Mouse (Mus musculus): Measurements from ENCODE around the gene Plxdc2. TPM values are rescaled to one million over a fixed set of nuclear protein-coding genes. Genes with fewer than 3 reads are reported as not detected.

Plxdc2 gene
- total RNA-seq (2021), result 10 to 100 TPM; 18.1 to 19.7 TPM
- long read RNA-seq, experiment 1, full-length matches to known transcripts, result 8 of 10 reads
- long read RNA-seq, experiment 1, partial matches to known transcripts, result 0 of 10 reads
- long read RNA-seq, experiment 1, other reads (novel, unspliced or antisense), result 2 of 10 reads
- long read RNA-seq, experiment 2, full-length matches to known transcripts, result 11 of 12 reads
- long read RNA-seq, experiment 2, partial matches to known transcripts, result 0 of 12 reads
- long read RNA-seq, experiment 2, other reads (novel, unspliced or antisense), result 1 of 12 reads

- DNase-seq, result peak; percentile 78
Observed at GRCm38 (mm10) chr2:16356106-16356818, at the start of gene Plxdc2. TSS of gene Plxdc2 (plus strand) at chr2:16356304.

DNA sequence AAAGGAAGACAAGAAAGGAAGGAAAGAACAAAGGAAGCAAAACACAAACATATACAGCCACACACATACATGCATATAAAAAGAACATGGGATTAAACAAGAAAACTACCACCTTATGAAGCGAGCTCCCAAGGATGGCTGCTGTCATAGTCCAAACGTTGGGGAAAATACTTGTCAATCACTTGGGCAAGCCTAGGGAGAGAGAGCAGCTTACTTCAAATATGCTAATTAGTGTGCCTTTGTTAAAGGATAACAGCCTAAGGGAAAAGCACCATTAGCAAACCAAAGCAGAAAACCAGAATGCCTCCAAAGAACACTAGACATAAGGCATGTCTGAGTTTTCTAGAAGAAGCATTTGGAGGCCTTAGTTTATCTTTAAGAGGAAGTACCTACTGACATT, 45.7 kb upstream of the Plxdc2 start:
- DNase-seq, result no peak

DNA sequence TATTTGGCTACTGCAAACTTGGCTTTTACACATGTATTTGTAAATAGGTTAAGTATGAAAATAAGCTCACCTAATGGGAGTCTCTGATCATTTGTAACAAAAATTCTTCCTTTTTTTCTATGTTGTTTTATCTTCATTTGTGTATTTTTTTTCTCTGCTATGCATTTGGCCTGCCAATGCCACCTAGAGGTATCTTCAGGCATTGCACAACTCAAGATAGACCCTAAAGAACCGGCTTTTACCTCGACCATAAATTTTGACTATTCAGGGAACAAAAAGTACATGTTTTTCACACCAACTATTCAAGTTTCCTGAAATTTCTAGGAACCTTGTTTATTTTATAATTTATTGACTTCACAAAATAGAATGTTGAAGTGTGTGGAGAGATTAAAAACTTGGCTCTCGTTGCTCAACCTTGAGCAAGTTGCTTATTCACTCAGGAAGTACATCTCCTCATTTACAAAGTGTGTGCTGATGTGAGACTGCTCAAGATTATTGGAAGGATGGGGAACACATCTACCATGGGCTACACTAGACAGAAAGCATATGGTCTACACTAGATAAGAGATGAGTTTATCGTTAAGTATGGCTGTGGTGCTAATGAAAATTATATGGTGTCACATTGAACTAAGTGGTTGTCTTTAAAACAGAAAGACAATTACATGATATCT, 43.6 kb upstream of the Plxdc2 start:
- DNase-seq, result peak; percentile 19

DNA sequence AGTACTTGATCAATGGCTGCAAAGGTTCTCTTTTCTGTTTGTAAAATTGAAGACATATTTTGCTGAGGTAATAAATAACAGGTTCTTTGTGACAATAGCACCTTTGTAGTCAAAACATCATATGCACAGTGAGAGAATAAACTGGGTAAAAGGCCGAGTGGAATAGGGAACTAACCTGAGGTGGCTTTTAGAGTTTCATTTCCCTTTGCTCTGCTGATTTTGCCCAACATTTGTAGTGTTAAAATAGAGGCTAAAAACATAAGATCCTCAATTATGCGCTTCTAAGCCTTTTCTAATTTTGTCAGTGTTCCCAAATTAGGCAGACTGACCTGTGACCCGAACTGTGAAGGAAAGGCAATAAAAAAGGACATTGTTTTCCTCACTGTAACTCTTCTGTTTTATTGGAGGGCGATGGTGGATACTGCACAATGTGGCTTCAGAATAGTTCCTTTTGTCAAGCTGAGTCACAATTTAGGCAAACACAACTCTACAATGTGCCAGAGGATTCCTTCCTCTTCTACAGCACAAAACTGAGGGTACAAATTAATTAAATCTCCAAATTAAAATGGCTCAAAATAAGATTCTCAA, 20.8 kb upstream of the Plxdc2 start:
- no peak for DNase-seq

DNA sequence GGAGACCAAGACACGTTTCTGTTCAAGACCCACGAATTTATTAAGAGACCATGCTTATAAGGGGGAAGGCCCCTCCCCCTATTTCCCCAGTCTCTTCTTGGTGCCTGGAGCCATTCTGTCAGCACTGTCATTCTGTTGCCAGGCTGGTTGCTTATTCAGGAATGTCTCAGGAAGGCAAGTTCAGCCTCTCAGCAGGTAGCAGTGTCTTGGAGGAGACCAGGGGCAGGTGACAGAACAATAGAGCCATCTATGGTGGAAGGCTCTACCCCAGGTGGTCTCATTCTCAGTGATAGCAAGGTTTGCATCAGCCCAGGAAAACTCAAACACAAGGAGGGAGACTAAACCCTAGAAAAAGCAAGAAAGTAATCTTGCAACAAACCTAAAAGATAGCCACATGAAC, 11.5 kb upstream of the Plxdc2 start:
- no peak for DNase-seq

GRCm38 (mm10) chr2:16351106-16351505, 5.0 kb upstream of the Plxdc2 start:
- no peak for DNase-seq

GRCm38 (mm10) chr2:16355611-16356105, 446 bp upstream of the Plxdc2 start:
- peak; percentile 28 for DNase-seq

DNA sequence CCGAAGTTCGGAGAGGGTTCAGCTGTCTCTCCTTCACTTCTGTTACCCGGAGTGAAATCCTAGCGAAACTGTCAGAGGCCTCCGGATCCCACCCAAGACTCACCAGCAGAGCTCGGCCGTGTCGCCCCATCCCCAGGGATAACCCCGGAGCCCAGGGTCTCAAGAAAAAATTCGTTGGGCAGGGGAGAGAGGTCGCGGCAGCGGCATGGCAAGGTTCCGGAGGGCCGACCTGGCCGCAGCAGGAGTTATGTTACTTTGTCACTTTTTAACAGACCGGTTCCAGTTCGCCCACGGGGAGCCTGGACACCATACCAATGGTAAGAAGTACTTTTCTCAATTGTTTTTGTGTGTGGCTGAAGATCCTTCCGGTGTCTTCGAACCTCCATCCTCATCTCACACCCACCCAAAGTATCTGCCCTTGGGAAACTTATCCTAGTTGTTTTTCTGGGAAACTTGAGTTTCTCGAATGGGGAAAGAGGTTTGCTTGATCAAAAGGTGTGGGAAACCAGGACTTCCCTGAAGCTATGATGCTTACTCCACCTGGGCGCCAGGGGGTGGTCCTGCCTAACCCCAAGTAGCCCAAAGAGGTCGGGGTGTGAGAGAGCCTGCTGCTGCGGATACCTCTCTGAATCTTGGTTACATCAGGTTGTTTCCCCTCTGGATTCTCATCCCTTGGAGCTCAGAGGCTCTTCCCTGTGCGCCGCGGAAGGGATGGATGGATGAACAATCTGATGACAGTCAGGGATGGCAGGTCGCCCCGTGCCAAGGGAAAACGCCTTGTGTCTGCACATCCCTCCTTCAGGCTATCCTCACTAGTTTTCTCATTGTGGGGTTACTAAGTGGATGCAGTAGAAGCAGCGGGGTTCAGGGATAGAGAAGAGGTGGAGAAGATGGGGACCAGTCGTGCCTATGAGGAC, 1.1 kb downstream of the Plxdc2 start:
- peak; percentile 16 for DNase-seq

DNA sequence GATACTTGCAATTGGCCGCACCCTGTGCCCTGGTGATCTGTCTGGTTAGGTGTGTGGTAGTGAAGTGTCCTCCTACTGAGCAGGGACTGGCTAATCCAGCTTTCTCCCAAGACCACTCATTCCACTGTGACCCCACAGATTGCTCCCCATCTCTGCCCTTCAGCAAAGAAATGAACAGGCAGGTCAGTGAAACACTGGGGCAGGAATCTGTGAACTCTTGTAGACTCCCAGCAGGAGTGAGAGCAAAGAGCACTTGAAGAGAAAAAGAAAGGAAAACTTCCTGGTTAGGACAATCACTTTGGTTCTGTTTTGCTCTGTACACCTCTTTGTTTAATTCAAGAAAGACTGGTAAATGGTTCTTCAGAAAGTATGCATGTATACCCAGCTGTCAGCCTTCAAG, 1.8 kb downstream of the Plxdc2 start:
- no peak for DNase-seq

- peak; percentile 37 for DNase-seq
Observed at GRCm38 (mm10) chr2:16359341-16359928, 3.3 kb downstream of the Plxdc2 start.

DNA sequence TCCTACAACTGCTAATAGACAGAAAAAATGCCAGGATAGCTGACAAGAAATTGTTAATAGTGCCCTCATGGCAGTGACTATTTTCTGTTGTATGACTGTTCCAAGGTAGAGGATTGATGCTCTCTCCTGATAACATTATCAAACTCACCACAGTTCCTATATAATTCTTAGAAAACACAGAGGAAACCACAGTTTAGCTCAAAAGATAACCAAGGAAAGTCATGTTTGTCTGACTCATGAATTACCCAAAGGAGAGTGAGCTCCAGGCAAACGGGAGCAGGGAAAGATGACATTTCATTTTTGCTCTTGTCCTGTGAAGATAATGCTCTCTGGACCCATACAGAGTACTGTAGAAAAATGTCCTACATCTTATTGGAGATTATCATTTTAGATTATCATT, 8.6 kb downstream of the Plxdc2 start:
- no peak for DNase-seq

DNA sequence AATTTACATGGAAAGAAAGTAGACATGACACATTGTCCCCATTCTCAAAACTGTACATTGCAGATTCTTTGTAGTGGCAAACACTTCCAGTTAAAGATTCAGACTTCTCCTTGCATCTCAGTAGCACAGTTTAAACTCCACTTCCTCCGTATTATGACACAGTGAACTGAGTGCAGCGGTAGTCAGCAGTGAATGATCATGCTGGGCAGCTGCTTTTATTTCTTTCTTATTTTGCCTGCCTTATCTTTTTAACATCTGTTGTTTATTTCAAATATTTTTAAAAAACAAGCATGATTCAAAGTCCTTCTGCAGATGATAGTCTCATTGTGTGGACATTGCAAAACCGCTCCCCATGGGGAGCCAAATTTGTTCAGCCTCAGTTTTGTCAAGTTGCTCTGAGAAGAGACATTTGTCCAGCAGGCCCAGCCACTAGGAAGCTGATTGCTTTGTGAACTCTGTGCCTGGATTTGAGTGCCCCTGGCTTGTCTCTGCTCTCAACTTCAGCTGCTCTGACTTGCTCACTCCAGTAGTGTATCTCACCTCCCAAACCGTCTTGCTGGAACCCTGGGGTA, 9.8 kb downstream of the Plxdc2 start:
- DNase-seq, result peak; percentile 12

- no peak for DNase-seq
Observed at GRCm38 (mm10) chr2:16370419-16370818, 14.3 kb downstream of the Plxdc2 start.

GRCm38 (mm10) chr2:16374288-16374687, 18.2 kb downstream of the Plxdc2 start:
- DNase-seq, result no peak

DNA sequence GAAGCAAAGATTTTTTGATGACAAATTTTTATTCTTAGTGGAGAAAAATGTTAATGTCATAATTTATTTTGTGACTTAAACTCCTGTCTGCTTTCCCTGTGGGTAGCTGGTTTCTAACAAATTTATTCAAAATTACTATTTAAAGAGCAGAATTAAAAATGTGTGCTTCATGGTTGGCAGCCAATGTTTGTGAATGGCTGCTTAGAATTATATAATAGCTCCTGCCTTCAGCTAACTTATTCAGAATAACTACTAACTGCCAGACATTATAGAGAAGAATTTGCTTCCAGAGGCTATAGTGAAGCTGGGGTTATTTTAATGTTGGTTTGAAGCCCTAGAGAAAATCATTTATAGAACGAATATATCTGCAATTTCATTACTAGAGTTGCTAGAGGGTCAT, 30.1 kb downstream of the Plxdc2 start:
- DNase-seq, result no peak

DNA sequence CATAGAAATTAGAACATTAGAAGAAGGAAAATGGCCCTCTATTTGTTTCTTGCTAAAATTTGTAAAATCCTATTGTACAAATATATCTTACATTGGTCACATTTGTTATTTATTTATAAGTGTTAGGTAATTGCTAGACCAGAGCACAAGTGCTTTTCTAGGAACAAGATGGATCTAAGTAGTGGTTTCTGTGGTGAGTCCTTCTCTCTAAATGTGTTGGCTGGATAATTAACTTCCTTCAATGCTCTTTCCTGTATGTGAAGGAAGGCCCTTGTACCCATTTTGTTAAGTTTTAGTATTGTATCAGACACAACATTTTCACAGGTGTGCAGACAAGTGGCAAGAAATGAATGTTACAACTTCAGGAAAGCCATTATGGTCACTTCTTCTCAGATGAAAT, 30.6 kb downstream of the Plxdc2 start:
- no peak for DNase-seq

- DNase-seq, result no peak
Observed at GRCm38 (mm10) chr2:16387787-16388186, 31.7 kb downstream of the Plxdc2 start.

DNA sequence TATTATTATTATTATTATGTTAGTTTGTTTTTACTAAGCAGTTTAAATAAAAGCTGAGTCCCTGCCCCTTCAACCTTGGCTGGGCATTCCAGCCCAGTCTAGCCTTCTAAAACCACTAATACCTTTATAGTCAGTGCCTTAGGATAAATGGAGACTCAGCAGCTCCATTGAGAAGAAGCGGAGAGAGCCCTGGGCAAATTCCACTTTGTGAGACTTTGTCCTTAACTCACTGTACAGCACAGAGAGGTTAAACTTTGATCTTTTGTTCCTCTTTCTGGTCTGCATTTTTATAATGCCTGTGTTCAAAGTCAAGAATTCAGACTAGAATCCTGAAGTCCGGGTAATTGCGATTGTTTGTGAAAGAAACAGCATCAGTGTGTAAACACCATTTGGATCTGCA, 41.4 kb downstream of the Plxdc2 start:
- no peak for DNase-seq

- DNase-seq, result no peak
Observed at GRCm38 (mm10) chr2:16398006-16398405, 41.9 kb downstream of the Plxdc2 start.

DNA sequence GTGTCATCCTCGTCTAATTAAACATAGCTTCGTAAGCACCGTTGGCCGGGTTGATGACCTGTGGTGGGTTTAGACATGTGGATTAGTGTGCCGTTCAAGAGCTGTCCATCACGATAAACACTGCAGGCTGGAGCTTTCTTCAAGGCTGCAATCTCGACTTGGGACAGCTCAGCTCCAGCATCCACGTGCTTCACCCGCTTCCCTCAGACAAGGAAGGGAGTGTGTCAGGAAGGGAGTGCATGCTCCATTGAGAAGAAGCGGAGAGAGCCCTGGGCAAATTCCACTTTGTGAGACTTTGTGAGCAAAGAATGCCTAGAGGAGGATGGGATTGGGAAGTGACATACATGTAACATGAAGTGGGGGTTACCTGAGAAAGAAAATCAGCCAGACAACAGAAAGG, 42.8 kb downstream of the Plxdc2 start:
- DNase-seq, result no peak

GRCm38 (mm10) chr2:16406508-16406907, 50.4 kb downstream of the Plxdc2 start:
- DNase-seq, result peak; percentile 21

Data from adrenal gland, postnatal 10 days (tissue).